Mouse (Mus musculus) spleen, postnatal 14 days (tissue): ENCODE data around the gene Fam216b.

Experiments used
- DNase-seq, 2 experiments: peaks; one replicate each; pipeline ENCODE4 v3.0.0; 2021 to 2022; ENCODE audit warnings: low spot score in 2 of 2

The Fam216b gene

DNA sequence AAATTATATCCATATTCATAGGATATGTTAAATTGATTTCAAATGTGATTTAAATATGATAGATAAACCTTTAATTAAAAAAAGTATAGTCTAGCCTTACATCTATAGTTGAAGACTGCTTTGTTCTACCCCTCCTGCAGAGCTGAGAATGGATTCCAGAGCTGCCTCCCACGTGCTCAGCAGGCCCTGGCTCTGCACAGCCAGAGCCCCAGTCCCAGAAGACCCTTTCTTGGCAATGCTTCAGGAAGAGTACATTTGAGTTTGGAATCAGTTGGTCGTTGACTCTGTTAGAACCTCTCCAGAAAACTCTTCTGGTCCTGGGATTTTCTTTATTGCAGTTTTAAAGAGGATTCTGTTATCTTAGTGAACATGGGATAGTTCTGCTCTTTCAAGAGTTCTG, 45.7 kb downstream of the Fam216b start:
- DNase-seq, result no peak

DNA sequence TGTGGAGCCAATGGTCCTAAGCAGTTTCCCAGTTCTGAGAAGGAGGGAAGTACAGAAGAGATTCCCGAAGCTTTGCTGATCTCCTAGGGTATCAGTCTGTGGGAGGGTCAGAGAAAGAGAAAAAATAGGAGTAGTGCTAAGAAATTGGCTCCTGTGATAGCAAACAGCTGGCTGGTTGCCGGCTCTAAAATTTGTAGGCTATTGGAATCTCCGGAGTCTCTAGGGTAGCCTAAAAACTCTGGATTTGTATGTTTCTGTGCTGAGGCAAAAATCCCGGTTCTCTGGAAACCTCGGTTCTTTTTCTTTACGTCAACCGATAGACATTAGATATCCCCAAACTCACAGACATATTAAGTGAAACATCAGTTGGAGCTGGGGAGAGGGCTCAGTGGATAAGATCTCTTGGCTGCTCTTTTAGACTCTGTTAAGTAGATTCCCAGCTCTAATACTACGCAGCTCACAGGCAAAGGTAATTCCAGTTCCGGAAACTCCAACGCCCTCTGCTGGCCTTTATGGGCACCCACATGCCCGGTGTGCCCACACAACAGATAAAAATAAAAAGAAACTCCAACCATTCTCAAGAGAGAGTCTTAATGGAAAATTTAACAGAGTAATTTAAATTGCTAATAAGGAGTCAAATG, 46.8 kb downstream of the Fam216b start:
- no peak for DNase-seq

DNA sequence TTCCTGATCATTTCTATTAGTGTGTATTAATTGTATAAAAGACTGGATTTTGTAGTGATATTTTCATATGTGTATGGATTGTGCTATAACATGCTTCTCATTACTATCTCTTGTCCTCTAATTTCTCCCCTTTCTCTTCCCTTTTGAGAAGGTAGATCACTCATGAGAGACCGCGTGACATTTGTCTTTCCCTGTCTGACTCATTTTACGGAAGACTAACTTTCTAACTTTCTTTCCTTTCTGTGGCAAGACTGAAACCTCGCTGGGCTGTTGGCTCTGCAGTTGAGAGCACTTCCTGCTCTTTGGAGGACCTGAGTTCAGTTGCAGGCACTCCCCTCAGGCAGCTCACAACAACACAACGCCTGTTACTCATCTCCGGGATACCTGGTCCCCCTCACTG, 48.2 kb downstream of the Fam216b start:
- no peak for DNase-seq

DNA sequence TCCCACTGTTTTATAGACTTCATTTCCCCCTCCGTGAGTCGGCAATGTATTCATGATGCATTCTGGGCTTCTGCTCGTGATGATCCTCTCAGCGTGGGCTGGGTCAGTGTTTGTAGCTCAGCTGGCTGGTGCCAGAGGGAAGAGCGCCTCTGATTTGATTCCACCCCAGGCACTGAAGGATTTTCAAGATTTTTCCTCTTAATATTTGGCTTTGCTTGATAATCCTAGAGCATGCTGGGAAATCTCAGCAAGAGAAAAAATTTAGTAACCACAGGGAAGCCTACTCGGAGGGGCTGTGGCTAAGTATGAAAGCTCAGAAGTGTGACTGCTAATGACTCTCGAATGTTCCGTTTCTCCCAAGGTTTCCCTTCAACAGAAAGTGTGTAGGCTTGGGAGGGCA, 49.9 kb downstream of the Fam216b start:
- no peak for DNase-seq
